Mouse (Mus musculus) layer of hippocampus, adult 8-10 months (tissue): Measurements from ENCODE around the gene Smtnl2. TPM values are rescaled to one million over a fixed set of nuclear protein-coding genes. Genes with fewer than 3 reads are reported as not detected.
"Not testable (repeated sequence)": the region's sequence is repeated elsewhere in the genome, so short reads cannot be mapped to it uniquely, and the experiment has no call there.

Experiments used
- DNase-seq, 2 experiments: peaks; one replicate each; pipeline ENCODE4 v3.0.0; 2022; ENCODE audit warnings: low spot score in 2 of 2
- microRNA-seq, 2 experiments: library from miRNA; unstranded; fragments of <30 nt; microRNA quantifications; one replicate each; pipeline ENCODE4 v1.2.0; 2022
- total RNA-seq, 4 experiments: library from RNA; stranded (reverse); gene quantifications; 2 replicates each; pipeline ENCODE4 v1.2.4; 2022

The Smtnl2 gene
- total RNA-seq, 4 experiments from 2014 or later = 1.3 to 3.9 (median 2.0) TPM

DNA sequence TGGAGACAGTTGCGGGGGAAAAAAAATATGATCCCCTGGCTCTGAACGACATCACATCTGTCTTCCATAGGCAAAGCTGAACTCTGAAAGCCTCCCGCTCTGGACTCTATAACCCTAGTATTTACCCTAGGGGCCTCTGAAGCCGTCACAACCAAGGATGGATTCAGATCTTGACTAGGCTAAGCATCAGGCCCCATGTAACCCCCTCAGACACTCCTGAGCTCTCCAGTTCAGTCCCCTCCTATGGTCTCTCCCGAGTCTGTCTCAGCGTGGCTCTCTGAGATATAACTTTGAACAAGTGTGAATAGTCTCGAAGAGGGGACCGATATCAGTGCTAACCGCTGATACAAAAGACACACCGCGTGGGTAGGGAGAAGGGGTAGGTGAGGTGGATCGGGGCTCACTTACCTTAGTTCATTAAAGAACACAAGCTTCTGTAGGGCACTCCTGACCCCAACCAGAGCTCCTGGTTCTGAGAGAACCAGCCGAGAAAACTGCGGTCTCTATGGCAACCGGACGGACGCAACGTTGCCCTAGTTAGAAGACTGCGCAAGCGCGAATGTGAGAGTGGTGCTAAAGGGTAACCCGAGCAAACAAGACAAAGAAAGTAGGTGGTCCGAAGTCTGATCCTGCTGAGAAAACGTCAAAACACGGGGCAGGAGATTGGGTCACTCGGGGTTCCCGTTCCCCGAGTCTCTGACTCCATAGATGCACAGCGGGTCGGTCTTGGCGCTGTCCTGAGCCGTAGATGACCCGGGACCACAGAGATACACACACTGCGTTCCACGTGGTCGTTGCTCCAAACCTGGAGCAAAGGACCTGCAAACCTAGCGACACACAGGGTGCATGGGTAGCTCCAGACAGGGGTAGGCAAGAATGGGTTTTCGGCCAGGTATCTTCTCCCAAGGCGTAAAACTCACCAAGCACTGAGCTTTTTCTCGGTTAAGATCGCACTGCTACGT is 49.8 kb downstream of the Smtnl2 start:
- peak; percentile 62 to 75 for DNase-seq

DNA sequence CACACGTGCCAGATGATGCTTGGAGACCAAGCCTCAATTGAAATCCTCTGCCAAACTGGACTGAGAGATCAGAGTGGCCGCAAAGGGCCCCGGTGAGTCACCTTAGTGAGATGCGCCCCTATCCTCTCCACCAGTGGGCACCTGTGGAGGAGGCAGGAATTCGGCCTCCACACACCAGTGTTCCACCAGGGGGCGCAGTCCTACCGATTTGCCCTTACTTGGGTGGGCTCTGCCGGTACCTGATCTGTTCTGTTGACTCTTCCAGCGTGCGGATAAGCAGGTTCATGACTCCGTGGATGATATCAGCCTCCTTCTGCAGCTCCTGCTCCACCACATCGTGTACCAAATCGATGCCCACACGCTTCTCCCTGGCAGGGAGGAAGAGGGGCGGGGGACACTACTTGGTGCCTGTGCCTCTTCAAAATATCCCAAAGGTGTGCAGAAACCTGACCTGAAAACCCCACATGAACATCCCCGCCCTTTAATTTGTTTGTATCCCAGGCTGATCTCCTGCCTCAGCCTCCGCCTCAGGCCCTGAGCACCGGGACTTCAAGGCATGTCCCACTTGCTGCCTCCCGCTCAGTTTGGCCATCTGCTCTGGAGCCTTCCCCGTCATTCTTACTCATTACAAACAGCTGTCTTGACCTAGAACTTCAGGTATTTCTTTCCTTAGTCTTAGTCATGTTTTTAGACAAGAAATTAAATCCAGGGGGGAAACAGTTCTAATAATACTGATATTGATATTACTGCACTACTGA is 56.4 kb downstream of the Smtnl2 start:
- peak in 1 of 2 experiments; percentile 76 for DNase-seq

DNA sequence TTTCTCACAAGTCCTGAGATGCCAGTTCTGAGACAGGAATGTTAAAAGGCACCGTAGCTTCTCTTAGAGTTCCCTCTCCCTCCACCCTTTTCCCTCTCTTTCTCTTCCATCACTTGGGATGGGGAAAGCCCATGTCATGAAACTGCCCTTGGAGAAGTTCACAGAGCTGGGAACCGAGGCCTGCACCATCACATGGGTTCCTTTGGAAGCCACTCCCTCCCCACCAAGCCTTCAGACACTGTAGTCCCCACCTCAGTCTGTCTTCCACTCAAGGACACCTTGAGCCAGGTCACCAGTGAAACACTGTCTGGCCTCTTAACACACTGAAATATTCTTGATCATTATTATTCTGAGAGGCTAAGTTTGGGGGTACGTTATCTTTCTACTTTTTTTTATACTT is 58.3 kb downstream of the Smtnl2 start:
- no peak for DNase-seq

DNA sequence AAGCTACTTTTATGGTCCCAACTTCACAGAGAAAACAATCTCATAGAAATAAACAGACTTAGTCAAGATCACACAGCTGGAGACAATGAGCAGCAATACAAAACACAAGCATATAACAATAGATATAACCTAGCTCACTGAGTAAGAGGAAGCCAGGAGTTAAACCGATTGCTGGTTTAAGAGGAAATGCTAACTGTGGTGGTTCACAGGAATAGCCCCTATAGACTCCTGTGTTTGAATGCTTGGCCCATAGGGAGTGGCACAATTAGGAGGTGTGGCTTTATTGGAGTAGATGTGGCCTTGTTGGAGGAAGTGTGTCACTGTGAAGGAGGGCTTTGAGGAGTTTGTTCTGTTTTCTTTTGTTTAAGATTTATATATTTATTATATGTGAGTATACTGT is 59.2 kb downstream of the Smtnl2 start:
- DNase-seq = no peak

DNA sequence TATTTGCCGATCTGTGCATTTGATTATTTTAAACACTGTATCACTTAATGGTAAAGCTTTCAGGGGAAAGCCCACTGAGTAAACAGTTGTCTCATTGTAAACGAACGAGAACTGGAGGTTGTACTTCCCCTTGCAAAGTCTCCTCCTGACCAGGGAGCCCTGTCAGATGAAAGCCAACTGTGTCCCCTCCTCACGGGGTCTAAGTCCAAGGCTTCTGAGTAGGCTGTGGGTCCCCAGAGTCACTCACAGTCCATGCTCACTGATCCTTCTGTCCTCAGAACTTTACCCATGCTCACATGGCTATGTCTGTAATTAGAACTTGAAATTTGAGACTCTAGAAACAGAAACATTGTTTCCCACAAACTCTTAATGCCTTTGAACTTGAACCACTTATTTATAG is 61.9 kb downstream of the Smtnl2 start:
- no peak for DNase-seq

DNA sequence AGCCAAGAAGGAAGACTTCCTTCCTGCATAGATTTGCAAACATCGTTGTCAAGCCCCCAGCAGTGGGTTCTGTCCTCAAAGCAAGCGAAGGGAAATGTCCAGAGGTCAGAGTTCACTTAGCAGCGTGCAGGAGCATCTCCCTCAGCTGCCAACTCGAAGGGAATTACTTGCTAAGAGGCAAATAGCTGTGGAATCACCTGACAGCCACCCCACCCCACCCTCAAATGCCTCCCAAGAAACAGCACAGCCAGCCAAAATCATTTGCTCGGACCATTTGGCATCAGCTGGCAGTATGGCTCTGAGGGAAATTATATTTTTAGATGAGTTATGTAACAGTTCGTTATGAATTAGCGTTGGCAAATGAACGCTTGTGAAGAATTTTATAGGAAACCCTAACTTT is 62.5 kb downstream of the Smtnl2 start:
- DNase-seq = peak in 1 of 2 experiments; percentile 63

DNA sequence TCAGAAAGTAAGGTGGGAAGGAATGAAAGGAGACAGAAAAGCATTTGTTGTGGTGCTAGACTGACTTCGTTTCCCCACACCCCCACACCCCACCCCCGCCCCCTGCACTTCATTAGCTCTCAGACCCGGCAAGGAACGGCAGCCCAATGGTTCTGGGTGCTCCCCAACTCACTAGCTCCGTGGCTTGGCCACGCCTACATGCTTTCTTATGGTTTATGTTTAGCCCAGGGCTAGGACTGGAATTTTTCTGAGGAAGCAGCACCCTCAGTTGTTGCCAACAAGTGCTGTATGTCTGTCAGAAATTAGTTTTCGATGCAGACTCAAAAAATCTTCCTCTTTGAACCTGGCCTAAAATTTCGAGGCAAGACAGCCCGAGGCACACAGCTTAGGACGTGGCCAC is 63.0 kb downstream of the Smtnl2 start:
- no peak for DNase-seq

DNA sequence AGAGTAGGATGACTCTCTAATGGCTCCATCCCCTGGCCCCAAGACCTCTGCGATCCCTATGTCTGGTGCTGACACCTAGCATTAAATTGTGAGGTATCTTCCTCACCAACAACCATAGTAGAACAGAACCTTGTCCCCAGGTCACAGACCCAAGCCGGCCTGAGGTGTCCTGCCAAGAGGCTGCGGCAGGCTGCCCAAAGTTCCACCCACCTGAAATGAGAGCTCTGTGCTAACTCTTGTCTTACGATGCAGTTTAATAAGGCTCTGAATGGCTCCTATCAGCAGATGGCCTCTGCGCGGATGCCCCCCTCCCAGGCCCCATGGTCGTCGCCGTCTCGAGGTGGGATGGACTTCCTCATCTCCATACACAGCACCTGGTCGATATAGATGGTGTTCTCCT is 67.0 kb downstream of the Smtnl2 start:
- no peak for DNase-seq

DNA sequence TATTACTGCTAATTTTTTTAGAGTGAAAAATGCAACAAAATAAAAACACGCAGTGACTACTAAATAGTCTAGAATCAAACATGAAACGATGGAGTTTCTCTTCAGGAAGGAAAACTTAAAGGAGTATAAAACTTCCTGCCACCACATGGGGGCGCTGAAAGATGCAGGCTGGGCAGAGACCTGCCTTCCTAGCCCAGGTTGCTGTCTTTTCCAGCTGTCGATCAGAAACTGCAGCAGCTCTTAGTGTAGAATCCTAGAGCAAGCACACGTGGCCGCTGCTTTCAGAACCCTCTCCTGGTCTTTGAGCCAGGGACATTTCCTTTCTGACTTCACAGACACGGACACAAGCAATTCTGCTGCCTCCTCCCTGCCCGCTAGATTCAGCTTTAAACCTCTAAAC is 67.6 kb downstream of the Smtnl2 start:
- DNase-seq = no peak

DNA sequence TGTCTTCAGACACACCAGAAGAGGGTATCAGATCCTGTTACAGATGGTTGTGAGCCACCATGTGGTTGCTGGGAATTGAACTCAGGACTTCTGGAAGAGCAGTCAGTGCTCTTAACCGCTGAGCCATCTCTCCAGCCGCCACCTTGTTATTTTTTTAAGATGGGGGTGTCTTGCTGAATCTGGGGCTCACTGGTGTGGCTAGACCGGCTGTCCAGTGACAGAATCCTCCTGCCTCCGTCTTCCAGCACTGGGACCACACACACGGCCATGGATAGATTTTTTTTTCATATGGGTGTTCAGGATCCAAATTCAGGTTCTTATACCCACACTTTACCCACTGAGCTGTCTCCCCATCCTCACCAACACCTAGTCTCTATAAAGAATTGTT is 68.3 kb downstream of the Smtnl2 start:
- DNase-seq = not testable (repeated sequence)

DNA sequence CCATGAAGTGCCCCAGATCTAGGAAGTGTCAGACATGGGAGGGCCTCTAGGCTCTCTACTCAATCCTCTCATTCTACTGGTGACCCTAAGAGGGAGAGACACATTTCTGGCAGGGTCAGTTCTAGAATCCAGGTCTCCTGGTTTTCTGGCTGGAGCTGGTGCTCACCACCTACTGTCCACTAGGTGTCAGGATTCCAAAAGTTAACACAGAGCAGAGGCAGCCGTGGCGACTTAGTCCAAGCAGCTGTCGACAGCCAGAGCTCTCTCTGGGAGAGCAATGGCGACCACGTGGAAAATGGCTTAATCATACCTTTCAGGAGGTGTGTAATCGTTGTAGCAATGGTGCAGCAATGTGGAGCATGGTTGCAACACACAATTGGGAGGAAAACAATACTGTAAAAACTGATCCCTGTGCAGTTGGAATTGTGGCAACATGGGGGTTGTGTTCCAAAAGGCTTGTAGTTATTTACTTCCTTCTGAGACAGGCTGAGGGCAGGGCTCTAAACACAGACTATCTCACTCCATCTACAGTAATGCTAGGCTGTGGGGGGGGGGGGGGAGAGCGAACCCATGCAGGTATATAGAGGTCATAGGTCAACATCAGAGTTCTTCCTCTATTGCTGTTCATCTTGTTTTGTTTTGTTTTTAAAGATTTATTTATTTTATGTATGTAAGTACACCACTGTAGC is 68.8 kb downstream of the Smtnl2 start:
- peak in 1 of 2 experiments; percentile 74 for DNase-seq

DNA sequence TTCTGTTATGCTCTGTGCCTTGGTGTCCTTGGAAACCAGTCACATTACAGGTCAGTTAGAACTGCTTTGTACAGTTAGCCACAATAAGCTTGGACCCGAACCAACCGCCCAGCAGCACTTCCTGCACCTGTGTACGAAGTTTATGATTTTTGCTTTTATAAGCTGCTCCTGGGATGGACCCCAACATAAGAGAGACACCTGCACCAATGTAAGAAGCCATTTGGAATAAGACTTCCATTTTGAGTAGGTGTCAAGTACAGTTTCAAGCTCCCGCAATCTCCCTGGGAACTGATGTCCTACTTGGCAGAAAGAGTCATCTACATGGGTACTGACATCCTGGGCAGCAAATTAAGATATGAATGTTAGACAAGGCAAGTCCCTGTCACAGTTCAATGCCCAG is 71.8 kb downstream of the Smtnl2 start:
- DNase-seq = no peak

Small RNA genes within 50 kb of the gene (microRNA-seq; reads per million reads assigned to microRNA genes)
- gene Mir6338 = 0 reads per million in 2 experiments

Other genes with a start within 250 kb of the Smtnl2 start
- gene Gm43951, start 204.9 kb downstream of the Smtnl2 start, total RNA-seq = 10 to 100 TPM; 11.2 to 13.3 (median 12.2) TPM
- 10 to 100 TPM; 24.7 to 35.6 (median 30.4) TPM for gene 4933427D14Rik, start 204.3 kb downstream of the Smtnl2 start, total RNA-seq
- gene Txndc17, start 204.2 kb downstream of the Smtnl2 start, total RNA-seq = 10 to 100 TPM; 26.9 to 33.8 (median 29.7) TPM
- 10 to 100 TPM; 13.1 to 16.1 (median 13.7) TPM for gene Med31, start 196.1 kb downstream of the Smtnl2 start, total RNA-seq
- 1 to 10 TPM; 6.2 to 9.8 (median 7.9) TPM for gene Slc13a5, start 144.5 kb downstream of the Smtnl2 start, total RNA-seq
- gene Xaf1, start 110.1 kb downstream of the Smtnl2 start, total RNA-seq = 10 to 100 TPM in 2 of 4 experiments, 1 to 10 TPM in 2; 7.5 to 16.5 (median 10.7) TPM
- gene Fbxo39, start 97.3 kb downstream of the Smtnl2 start, total RNA-seq = not detected
- gene Tekt1, start 49.3 kb downstream of the Smtnl2 start, total RNA-seq = 1 to 10 TPM; 1.7 to 3.8 (median 3.3) TPM
- gene Ggt6, start 23.8 kb upstream of the Smtnl2 start, total RNA-seq = under 1 TPM in 1 of 4 experiments, not detected in 3; 0.23 TPM
- gene Mybbp1a, start 29.6 kb upstream of the Smtnl2 start, total RNA-seq = 10 to 100 TPM; 55.2 to 64.5 (median 57.8) TPM
- gene Spns2, start 78.2 kb upstream of the Smtnl2 start, total RNA-seq = 100 to 1,000 TPM in 1 of 4 experiments, 10 to 100 TPM in 3; 84.0 to 104 (median 92.3) TPM
- under 1 TPM; 0.33 to 0.58 (median 0.48) TPM for gene Spns3, start 138.8 kb upstream of the Smtnl2 start, total RNA-seq
- 10 to 100 TPM; 36.8 to 44.5 (median 40.5) TPM for gene Ube2g1, start 195.6 kb upstream of the Smtnl2 start, total RNA-seq